26 mouse cellular contexts compared by ENCODE assay signal in genomic region chr12:93136395-93136794, GRCm38 (mm10).
A peak's percentile ranks its signal among the peaks of the same experiment; 100 is the strongest.
DNase-seq lines count a peak whose midpoint lies in the region; ATAC-seq and TF ChIP-seq lines count a peak whose summit lies in the region.
"Had no signal": no experiment of that assay in that cellular context is flagged by ENCODE, and none has a peak within 500 bp of the region (broad histone marks: within the 10 kb centered on the region; RNA-seq: fewer than 3 reads in every experiment).

No protein-coding gene starts in this region.

- 0 out of 2 replicates have a peak, but pooled peaks cover 3% of the 10 kb centered on the region for H3K4me1 ChIP-seq in forebrain, embryonic 12.5 days
- H3K4me1 ChIP-seq in forebrain, postnatal 0 days (ENCODE audit: insufficient read depth): no peaks in the 10 kb centered on the region
- H3K4me1 ChIP-seq in hindbrain, embryonic 12.5 days: no peaks in the 10 kb centered on the region
- H3K4me1 ChIP-seq in hindbrain, embryonic 16.5 days (ENCODE audit: control insufficient read depth, insufficient read depth, low read depth, low read length): no peaks in the 10 kb centered on the region
- H3K4me1 ChIP-seq in midbrain, embryonic 11.5 days (ENCODE audit: control insufficient read depth, insufficient read depth, low read length): no peaks in the 10 kb centered on the region
- 0 out of 2 replicates have a peak, but pooled peaks cover 3% of the 10 kb centered on the region for H3K4me1 ChIP-seq in midbrain, embryonic 15.5 days
- 0 out of 2 replicates have a peak, but pooled peaks cover 4% of the 10 kb centered on the region for H3K4me1 ChIP-seq in midbrain, embryonic 14.5 days (ENCODE audit: control insufficient read depth, insufficient read depth, low read length)
- H3K4me1 ChIP-seq in midbrain, embryonic 13.5 days (replicated peaks): no peaks in the 10 kb centered on the region; the same call in 1 of the 2 replicates
- H3K4me1 ChIP-seq: embryonic facial prominence, embryonic 10.5 days; embryonic facial prominence, embryonic 12.5 days had no signal

- no peaks in the 10 kb centered on the region for H3K9me3 ChIP-seq in forebrain, embryonic 12.5 days
- H3K9me3 ChIP-seq in forebrain, postnatal 0 days (ENCODE audit: low read length): no peaks in the 10 kb centered on the region
- no peaks in the 10 kb centered on the region for H3K9me3 ChIP-seq in hindbrain, embryonic 12.5 days (replicated peaks)
- 0 out of 2 replicates have a peak, but pooled peaks cover 2% of the 10 kb centered on the region for H3K9me3 ChIP-seq in hindbrain, embryonic 16.5 days (ENCODE audit: control insufficient read depth, low read length)
- no peaks in the 10 kb centered on the region for H3K9me3 ChIP-seq in midbrain, embryonic 11.5 days (ENCODE audit: control insufficient read depth, low read length)
- H3K9me3 ChIP-seq in midbrain, embryonic 15.5 days: no peaks in the 10 kb centered on the region
- no peaks in the 10 kb centered on the region for H3K9me3 ChIP-seq in midbrain, embryonic 14.5 days (ENCODE audit: control insufficient read depth, low read length)
- H3K9me3 ChIP-seq in midbrain, embryonic 13.5 days: no peaks in the 10 kb centered on the region
- H3K9me3 ChIP-seq: embryonic facial prominence, embryonic 10.5 days; embryonic facial prominence, embryonic 12.5 days had no signal

- ATAC-seq in forebrain, embryonic 12.5 days (ENCODE audit: low FRiP score): 0 out of 2 replicates have a peak, but pooled peaks have one; percentile 17
- no peak; the same call in 1 of the 2 replicates for ATAC-seq in forebrain, postnatal 0 days
- peak; percentile 48; the same call in 1 of the 2 replicates for ATAC-seq in hindbrain, embryonic 12.5 days (ENCODE audit: low FRiP score)
- no peak for ATAC-seq in hindbrain, embryonic 16.5 days
- 0 out of 2 replicates have a peak, but pooled peaks have one; percentile 24 for ATAC-seq in midbrain, embryonic 11.5 days (ENCODE audit: low FRiP score)
- ATAC-seq in midbrain, embryonic 15.5 days (replicated peaks): no peak
- ATAC-seq in midbrain, embryonic 14.5 days (ENCODE audit: low FRiP score, low TSS enrichment): peak; percentile 40; the same call in 1 of the 2 replicates
- ATAC-seq in midbrain, embryonic 13.5 days: no peak
- ATAC-seq: activated CD4-positive, CD25-positive, alpha-beta regulatory T cell, adult 4 months; CD4-positive, CD25-positive, alpha-beta regulatory T cell, adult 4 months; forebrain, embryonic 14.5 days; forebrain, embryonic 16.5 days; Patski had no signal

- no peak overlapping the region for H3K9ac ChIP-seq in forebrain, embryonic 12.5 days
- no peak overlapping the region for H3K9ac ChIP-seq in forebrain, postnatal 0 days
- no peak overlapping the region for H3K9ac ChIP-seq in hindbrain, embryonic 12.5 days
- no peak overlapping the region for H3K9ac ChIP-seq in hindbrain, embryonic 16.5 days (ENCODE audit: low read depth, low read length)
- no peak overlapping the region for H3K9ac ChIP-seq in midbrain, embryonic 11.5 days (ENCODE audit: low read length)
- H3K9ac ChIP-seq in midbrain, embryonic 15.5 days: no peak overlapping the region
- no peak overlapping the region for H3K9ac ChIP-seq in midbrain, embryonic 14.5 days (replicated peaks; ENCODE audit: low read length)
- H3K9ac ChIP-seq in midbrain, embryonic 13.5 days (replicated peaks): no peak overlapping the region
- H3K9ac ChIP-seq: embryonic facial prominence, embryonic 12.5 days had no signal

- no peak overlapping the region for H3K4me3 ChIP-seq in forebrain, embryonic 12.5 days (replicated peaks)
- H3K4me3 ChIP-seq in forebrain, postnatal 0 days (ENCODE audit: low read depth, low read length): no peak overlapping the region
- H3K4me3 ChIP-seq in hindbrain, embryonic 12.5 days: no peak overlapping the region
- H3K4me3 ChIP-seq in hindbrain, embryonic 16.5 days (ENCODE audit: low read length): no peak overlapping the region
- no peak overlapping the region for H3K4me3 ChIP-seq in midbrain, embryonic 11.5 days (ENCODE audit: low read depth, low read length)
- H3K4me3 ChIP-seq in midbrain, embryonic 15.5 days: no peak overlapping the region
- H3K4me3 ChIP-seq in midbrain, embryonic 14.5 days (replicated peaks; ENCODE audit: low read depth, low read length): no peak overlapping the region
- H3K4me3 ChIP-seq in midbrain, embryonic 13.5 days (replicated peaks): no peak overlapping the region
- H3K4me3 ChIP-seq: embryonic facial prominence, embryonic 10.5 days; embryonic facial prominence, embryonic 12.5 days had no signal

- no peaks in the 10 kb centered on the region for H3K36me3 ChIP-seq in forebrain, embryonic 12.5 days (replicated peaks)
- no peaks in the 10 kb centered on the region for H3K36me3 ChIP-seq in forebrain, postnatal 0 days (ENCODE audit: insufficient read depth)
- H3K36me3 ChIP-seq in hindbrain, embryonic 12.5 days: no peaks in the 10 kb centered on the region
- no peaks in the 10 kb centered on the region for H3K36me3 ChIP-seq in hindbrain, embryonic 16.5 days (ENCODE audit: control insufficient read depth, insufficient read depth, low read length)
- H3K36me3 ChIP-seq in midbrain, embryonic 11.5 days (ENCODE audit: control insufficient read depth, insufficient read depth, low read length): no peaks in the 10 kb centered on the region
- no peaks in the 10 kb centered on the region for H3K36me3 ChIP-seq in midbrain, embryonic 15.5 days (replicated peaks)
- H3K36me3 ChIP-seq in midbrain, embryonic 14.5 days (ENCODE audit: control insufficient read depth, insufficient read depth, low read length): no peaks in the 10 kb centered on the region
- H3K36me3 ChIP-seq in midbrain, embryonic 13.5 days: no peaks in the 10 kb centered on the region
- H3K36me3 ChIP-seq: embryonic facial prominence, embryonic 10.5 days; embryonic facial prominence, embryonic 12.5 days; G1E had no signal

- no peak for TF ChIP-seq CTCF in forebrain, postnatal 0 days (IDR thresholded peaks at IDR 0.05; ENCODE audit: low read depth)

- 56% methylated on average over 5 of the region's 5 CpGs for WGBS in forebrain, embryonic 12.5 days
- WGBS in forebrain, postnatal 0 days: 51% methylated on average over 5 of the region's 5 CpGs
- 53% methylated on average over 5 of the region's 5 CpGs for WGBS in hindbrain, embryonic 12.5 days
- 43% methylated on average over 5 of the region's 5 CpGs for WGBS in hindbrain, embryonic 16.5 days
- WGBS in midbrain, embryonic 11.5 days: 70% methylated on average over 5 of the region's 5 CpGs
- 42% methylated on average over 5 of the region's 5 CpGs for WGBS in midbrain, embryonic 15.5 days
- 41% methylated on average over 5 of the region's 5 CpGs for WGBS in midbrain, embryonic 14.5 days
- WGBS in midbrain, embryonic 13.5 days: 46% methylated on average over 5 of the region's 5 CpGs

- no peak overlapping the region for H3K4me2 ChIP-seq in forebrain, embryonic 12.5 days
- no peak overlapping the region for H3K4me2 ChIP-seq in forebrain, postnatal 0 days (ENCODE audit: low read depth)
- H3K4me2 ChIP-seq in hindbrain, embryonic 12.5 days (replicated peaks): no peak overlapping the region
- H3K4me2 ChIP-seq in hindbrain, embryonic 16.5 days (ENCODE audit: low read length): no peak overlapping the region
- no peak overlapping the region for H3K4me2 ChIP-seq in midbrain, embryonic 11.5 days
- no peak overlapping the region for H3K4me2 ChIP-seq in midbrain, embryonic 15.5 days
- H3K4me2 ChIP-seq in midbrain, embryonic 14.5 days (ENCODE audit: low read length): no peak overlapping the region
- H3K4me2 ChIP-seq in midbrain, embryonic 13.5 days (replicated peaks): no peak overlapping the region
- H3K4me2 ChIP-seq: embryonic facial prominence, embryonic 12.5 days had no signal

- H3K27me3 ChIP-seq in forebrain, embryonic 12.5 days: no peaks in the 10 kb centered on the region
- H3K27me3 ChIP-seq in forebrain, postnatal 0 days (ENCODE audit: insufficient read depth, low read length): no peaks in the 10 kb centered on the region
- H3K27me3 ChIP-seq in hindbrain, embryonic 12.5 days: no peaks in the 10 kb centered on the region
- H3K27me3 ChIP-seq in hindbrain, embryonic 16.5 days (replicated peaks; ENCODE audit: control insufficient read depth, insufficient read depth, low read length): no peaks in the 10 kb centered on the region
- H3K27me3 ChIP-seq in midbrain, embryonic 11.5 days (ENCODE audit: control insufficient read depth, insufficient read depth, low read length): no peaks in the 10 kb centered on the region
- H3K27me3 ChIP-seq in midbrain, embryonic 15.5 days (replicated peaks): no peaks in the 10 kb centered on the region
- no peaks in the 10 kb centered on the region for H3K27me3 ChIP-seq in midbrain, embryonic 14.5 days (ENCODE audit: control insufficient read depth, insufficient read depth, low read length)
- no peaks in the 10 kb centered on the region for H3K27me3 ChIP-seq in midbrain, embryonic 13.5 days
- H3K27me3 ChIP-seq: CH12.LX; embryonic facial prominence, embryonic 12.5 days; Patski had no signal

- no peak overlapping the region for H3K27ac ChIP-seq in forebrain, embryonic 12.5 days
- H3K27ac ChIP-seq in forebrain, postnatal 0 days (ENCODE audit: low read depth, low read length): no peak overlapping the region
- H3K27ac ChIP-seq in hindbrain, embryonic 12.5 days: no peak overlapping the region
- no peak overlapping the region for H3K27ac ChIP-seq in hindbrain, embryonic 16.5 days (ENCODE audit: low read depth, low read length)
- no peak overlapping the region for H3K27ac ChIP-seq in midbrain, embryonic 11.5 days (ENCODE audit: low read depth, low read length)
- H3K27ac ChIP-seq in midbrain, embryonic 15.5 days: no peak overlapping the region
- H3K27ac ChIP-seq in midbrain, embryonic 14.5 days (replicated peaks; ENCODE audit: low read depth, low read length): no peak overlapping the region
- H3K27ac ChIP-seq in midbrain, embryonic 13.5 days: no peak overlapping the region
- H3K27ac ChIP-seq: embryonic facial prominence, embryonic 10.5 days; embryonic facial prominence, embryonic 12.5 days had no signal

- no peak for DNase-seq in forebrain, postnatal 0 days
- DNase-seq in midbrain, embryonic 11.5 days (ENCODE audit: low spot score, missing footprints): no peak
- peak; percentile 39 for DNase-seq in midbrain, embryonic 14.5 days
- DNase-seq: adrenal gland, adult 8-10 months; adrenal gland, postnatal 14 days; adrenal gland, postnatal 36 days; B cell, adult 2 months; cerebellum, adult 11 months; cerebellum, adult 18-20 months; cerebellum, adult 9-10 months; cerebellum, postnatal 10 days; cerebellum, postnatal 25 days had no signal

Comparison
In these comparisons a context has a peak if more than half of its experiments do, and no peak if none do; other contexts are left out.
1. ATAC-seq: peak in forebrain, embryonic 12.5 days (single experiment), hindbrain, embryonic 12.5 days (single experiment), midbrain, embryonic 11.5 days (single experiment) and midbrain, embryonic 14.5 days (single experiment); none in forebrain, postnatal 0 days (single experiment), hindbrain, embryonic 16.5 days (single experiment), midbrain, embryonic 15.5 days (single experiment) and midbrain, embryonic 13.5 days (single experiment).